Mouse (Mus musculus): Measurements from ENCODE around the gene Ildr2.

DNA sequence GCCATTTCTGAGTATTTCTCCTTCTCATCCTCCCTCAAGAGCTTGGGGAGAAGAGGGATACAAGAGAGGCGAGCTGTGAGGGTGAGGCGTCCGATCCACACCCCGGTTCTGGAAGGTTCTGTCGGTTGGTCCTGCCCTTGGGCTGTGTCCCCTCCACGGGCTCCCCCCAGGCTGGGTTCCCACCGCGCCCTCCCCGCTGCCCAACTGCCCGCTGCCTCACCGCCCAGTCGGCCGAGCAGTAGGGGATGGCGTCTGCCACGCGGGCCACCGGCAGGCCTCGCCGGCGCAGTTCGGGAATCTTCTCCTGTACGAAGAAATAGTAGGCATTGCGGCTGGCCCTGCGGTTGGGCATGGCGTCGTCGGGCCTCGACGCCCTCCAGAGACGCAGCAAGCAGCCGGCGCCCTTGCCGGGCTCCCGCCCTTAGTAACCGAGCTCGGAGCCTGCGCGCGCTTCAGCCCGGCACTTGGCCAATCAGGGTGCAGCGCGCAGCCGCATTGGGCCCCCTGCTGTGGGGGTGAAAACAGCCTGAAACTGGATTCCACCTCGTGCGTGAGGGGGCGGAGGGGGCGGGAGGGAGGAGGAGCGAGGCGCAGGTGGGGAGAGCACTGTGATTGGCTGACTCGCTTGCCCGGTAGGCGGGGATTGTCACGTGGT lies 15.5 kb upstream of the Ildr2 start, which contains the start of gene Mael:
- TF ChIP-seq GATA1 (IDR thresholded peaks at IDR 0.05; ENCODE audit: borderline replicate concordance, low read length) (no peak), FLI1 (IDR thresholded peaks at IDR 0.05; ENCODE audit: low read length) (no peak)

Data from megakaryocyte, embryonic 14.5 days (primary cell).